Mouse (Mus musculus): ENCODE data around the gene Card19.

- TF ChIP-seq GATA1 (IDR thresholded peaks at IDR 0.05; ENCODE audit: borderline replicate concordance, low read length) (no peak), FLI1 (IDR thresholded peaks at IDR 0.05; ENCODE audit: low read length) (no peak)
Observed at GRCm38 (mm10) chr13:49180274-49180673, 35.6 kb downstream of the Card19 start.

Measured in megakaryocyte, embryonic 14.5 days (primary cell).